Mouse (Mus musculus): ENCODE measurements around the gene Tenm2. TPM values are rescaled to one million over a fixed set of nuclear protein-coding genes. Genes with fewer than 3 reads are reported as not detected.
A peak's percentile ranks its signal among the peaks of the same experiment; 100 is the strongest.

Gene Tenm2
- polyA plus RNA-seq, 1 experiment from 2014 or later, result 1.7 TPM

DNA sequence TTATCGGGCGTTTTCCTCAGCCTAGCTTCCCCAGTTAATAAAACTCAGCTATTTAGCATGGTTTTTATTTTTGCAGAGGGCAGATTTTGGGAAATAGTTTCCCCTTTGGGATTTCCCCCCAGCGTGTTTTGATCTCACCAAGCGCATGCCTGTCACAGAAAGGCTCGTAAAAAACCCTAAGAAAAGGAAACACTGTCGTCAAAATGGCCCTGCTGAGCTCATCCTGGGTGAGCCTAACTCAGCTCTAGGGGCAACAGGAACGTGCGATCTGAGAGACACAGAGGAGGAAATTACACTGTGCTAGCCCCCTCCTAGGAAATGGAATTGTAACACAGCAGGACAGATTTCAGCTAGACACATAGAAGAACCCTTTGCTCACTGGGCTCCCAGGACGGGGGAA lies 1204.0 kb downstream of the Tenm2 start:
- 45% methylated on average over 9 of the region's 9 CpGs for WGBS
- Histone ChIP-seq H3K4me1 (peaks cover 7% of the 10 kb centered on the region), H3K27me3 (ENCODE audit: insufficient read depth, poor library complexity, severe bottlenecking) (no peaks in the 10 kb centered on the region), H3K9me3 (no peaks in the 10 kb centered on the region), H3K36me3 (no peaks in the 10 kb centered on the region), H3K27ac (no peak overlapping the region), H3K4me3 (no peak overlapping the region)
- no peak for DNase-seq (ENCODE audit: low spot score)

DNA sequence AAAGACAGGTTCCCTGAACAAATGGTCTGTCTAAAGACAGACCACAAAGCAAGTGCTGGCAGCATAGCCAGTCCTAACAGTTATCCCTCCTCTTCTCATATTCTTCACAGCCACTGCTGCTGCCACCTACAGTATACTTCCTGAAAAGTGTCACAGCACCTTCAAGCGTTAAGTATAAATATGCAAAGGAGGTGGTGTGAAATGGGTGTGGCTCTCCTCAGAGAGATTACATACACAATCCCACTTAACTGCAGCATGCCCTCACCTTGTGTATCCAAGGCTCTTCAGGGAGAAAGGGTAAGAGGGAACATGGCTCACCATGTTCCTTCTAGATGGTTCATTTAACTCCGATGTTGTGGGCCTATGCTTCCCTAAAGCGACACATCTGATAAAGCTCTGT lies 1215.8 kb downstream of the Tenm2 start:
- Histone ChIP-seq H3K27me3 (ENCODE audit: insufficient read depth, poor library complexity, severe bottlenecking) (peaks cover 4% of the 10 kb centered on the region; the same call in 1 of the 2 replicates), H3K27ac (no peak overlapping the region), H3K4me1 (no peaks in the 10 kb centered on the region), H3K9me3 (no peaks in the 10 kb centered on the region), H3K36me3 (0 out of 2 replicates have a peak, but pooled peaks cover 7% of the 10 kb centered on the region), H3K4me3 (no peak overlapping the region)
- no peak for DNase-seq (ENCODE audit: low spot score)
- WGBS, result 47% methylated on average over 3 of the region's 3 CpGs

DNA sequence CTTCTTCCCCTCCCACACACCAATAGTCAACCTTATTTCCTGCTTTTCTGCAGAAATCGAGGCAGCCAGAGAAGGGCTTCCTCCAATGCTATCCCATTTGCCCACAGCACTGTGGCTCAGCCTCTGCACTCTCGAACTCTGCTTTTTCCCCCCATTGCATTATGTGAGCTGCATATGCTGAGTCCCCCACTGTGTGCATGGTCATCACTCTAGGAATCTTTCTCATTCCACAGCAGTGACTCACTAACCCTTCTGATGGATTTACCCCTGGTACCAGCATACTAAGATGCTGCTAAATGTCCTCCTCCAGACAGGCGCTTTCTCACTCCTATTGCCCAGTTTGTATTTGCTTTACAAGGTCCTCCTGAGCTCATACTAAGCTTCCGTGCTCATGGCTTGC lies 1222.6 kb downstream of the Tenm2 start:
- no peaks in the 10 kb centered on the region for H3K36me3 ChIP-seq
- H3K4me1 ChIP-seq, result no peaks in the 10 kb centered on the region
- H3K27ac ChIP-seq, result no peak overlapping the region
- WGBS, result 65% methylated on average over 4 of the region's 4 CpGs
- no peak for DNase-seq (ENCODE audit: low spot score)
- H3K27me3 ChIP-seq (ENCODE audit: insufficient read depth, poor library complexity, severe bottlenecking), result 0 out of 2 replicates have a peak, but pooled peaks cover 4% of the 10 kb centered on the region
- H3K9me3 ChIP-seq, result no peaks in the 10 kb centered on the region
- H3K4me3 ChIP-seq, result no peak overlapping the region

DNA sequence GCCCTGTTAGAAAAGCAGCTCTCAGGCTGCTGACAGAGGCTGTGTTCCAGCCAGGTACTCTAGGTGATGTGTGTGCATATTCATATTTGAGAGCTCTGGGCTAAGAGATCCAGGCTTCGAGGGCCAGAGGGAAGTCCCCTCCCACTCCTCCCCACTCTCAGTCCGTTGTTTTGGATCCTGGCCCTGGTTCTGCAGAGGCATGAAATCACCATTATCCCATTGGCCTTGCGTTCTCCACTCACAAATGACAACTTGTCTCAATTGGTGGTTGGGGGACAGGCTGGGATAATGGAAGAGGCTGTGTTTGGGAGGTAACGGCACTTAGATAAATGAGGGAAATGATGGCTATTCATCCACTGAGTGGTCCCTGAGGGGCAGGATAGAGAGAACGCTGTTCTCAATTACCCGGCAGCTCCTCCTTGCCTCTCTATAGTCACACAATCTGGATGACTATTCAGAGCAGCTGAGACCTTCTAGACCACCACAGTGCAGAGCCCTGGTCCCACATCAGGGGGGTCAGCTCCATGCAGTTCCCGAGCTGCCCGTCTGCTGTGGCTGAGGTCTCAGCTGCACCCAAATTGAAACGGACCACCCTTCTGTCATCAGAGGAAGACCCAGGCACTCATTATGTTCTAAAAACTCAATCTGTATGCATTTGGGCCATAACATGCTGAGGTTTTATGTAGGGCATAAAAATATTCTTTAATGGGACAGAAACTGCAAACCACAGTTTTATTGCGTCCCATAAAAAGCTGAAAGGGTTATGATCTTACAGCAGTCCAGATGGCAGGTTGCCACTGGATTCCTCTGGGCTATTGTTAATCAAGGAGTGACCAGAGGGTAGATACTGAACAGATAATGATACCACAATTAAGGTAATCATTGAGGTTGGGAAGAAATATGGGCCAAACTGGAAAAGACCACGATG lies 1226.2 kb downstream of the Tenm2 start:
- H3K4me1 ChIP-seq, result no peaks in the 10 kb centered on the region
- no peaks in the 10 kb centered on the region for H3K9me3 ChIP-seq
- H3K27me3 ChIP-seq (ENCODE audit: insufficient read depth, poor library complexity, severe bottlenecking), result 0 out of 2 replicates have a peak, but pooled peaks cover 4% of the 10 kb centered on the region
- WGBS, result 81% methylated on average over 11 of the region's 11 CpGs
- H3K27ac ChIP-seq, result no peak overlapping the region
- DNase-seq (ENCODE audit: low spot score), result no peak
- H3K36me3 ChIP-seq, result no peaks in the 10 kb centered on the region
- no peak overlapping the region for H3K4me3 ChIP-seq

DNA sequence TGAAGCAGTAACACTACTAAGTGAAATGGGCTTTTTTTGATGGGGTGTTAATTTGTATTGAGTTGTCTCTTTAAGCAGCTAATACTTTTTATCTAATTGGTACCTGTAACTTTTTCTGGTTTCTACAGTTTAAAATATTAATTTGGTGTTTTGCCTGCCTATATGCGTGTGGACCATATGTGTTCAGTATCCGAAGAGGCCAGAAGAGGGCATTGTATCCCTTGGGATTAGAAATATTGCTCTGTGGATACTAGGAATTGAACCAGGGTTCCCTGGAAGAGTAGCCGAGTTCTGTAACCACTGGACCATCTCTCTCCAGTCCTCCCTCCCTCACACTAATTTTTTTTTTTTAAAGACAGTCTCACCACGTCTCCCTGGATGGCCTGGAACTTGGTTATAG lies 1232.9 kb downstream of the Tenm2 start:
- Histone ChIP-seq H3K9me3 (no peaks in the 10 kb centered on the region), H3K4me1 (peaks cover 22% of the 10 kb centered on the region), H3K27me3 (ENCODE audit: insufficient read depth, poor library complexity, severe bottlenecking) (peaks cover 16% of the 10 kb centered on the region; the same call in 1 of the 2 replicates), H3K27ac (no peak overlapping the region), H3K36me3 (no peaks in the 10 kb centered on the region), H3K4me3 (no peak overlapping the region)
- DNase-seq (ENCODE audit: low spot score), result no peak
- 53% methylated on average over 4 of the region's 4 CpGs for WGBS

DNA sequence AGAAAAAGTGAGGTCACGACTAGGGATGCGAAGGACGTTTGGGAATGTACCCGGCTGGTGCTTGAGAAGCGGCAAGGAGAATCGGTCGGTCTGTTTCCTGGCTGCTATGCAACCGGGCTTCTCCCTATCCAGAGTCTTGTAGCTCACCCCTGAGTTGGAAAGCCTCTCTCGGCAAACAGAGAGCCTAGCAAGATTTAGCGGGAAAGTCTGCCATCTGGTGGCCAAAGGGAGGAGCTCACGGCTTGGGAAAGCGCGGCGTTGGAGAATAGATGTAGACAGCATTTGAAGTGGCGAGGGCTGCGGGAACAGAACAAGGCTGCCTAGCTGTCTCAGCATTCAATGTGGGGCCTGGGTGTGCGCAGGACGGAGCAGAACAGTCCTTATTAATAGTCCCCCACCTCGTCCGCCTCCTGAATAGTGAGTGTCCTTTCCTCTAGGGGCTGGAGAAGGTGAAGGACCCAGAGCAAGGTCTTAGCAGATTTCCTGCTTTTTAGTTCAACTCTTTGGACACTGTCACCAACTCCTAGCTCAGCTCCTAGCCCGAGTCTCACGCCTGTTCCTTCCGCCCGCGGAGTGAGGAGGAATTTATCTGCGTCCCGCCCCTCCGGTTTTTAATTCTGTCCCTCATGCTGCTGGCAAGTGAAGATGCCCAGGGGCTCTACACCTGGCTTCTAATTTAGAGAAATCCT lies 1234.3 kb downstream of the Tenm2 start:
- DNase-seq (ENCODE audit: low spot score), result peak; percentile 96
- Histone ChIP-seq H3K36me3 (no peaks in the 10 kb centered on the region), H3K27me3 (ENCODE audit: insufficient read depth, poor library complexity, severe bottlenecking) (peaks cover 16% of the 10 kb centered on the region; the same call in 1 of the 2 replicates), H3K4me3 (peak overlapping the region; percentile 49), H3K4me1 (peaks cover 22% of the 10 kb centered on the region), H3K27ac (no peak overlapping the region), H3K9me3 (no peaks in the 10 kb centered on the region)
- 5% methylated on average over 28 of the region's 28 CpGs for WGBS

DNA sequence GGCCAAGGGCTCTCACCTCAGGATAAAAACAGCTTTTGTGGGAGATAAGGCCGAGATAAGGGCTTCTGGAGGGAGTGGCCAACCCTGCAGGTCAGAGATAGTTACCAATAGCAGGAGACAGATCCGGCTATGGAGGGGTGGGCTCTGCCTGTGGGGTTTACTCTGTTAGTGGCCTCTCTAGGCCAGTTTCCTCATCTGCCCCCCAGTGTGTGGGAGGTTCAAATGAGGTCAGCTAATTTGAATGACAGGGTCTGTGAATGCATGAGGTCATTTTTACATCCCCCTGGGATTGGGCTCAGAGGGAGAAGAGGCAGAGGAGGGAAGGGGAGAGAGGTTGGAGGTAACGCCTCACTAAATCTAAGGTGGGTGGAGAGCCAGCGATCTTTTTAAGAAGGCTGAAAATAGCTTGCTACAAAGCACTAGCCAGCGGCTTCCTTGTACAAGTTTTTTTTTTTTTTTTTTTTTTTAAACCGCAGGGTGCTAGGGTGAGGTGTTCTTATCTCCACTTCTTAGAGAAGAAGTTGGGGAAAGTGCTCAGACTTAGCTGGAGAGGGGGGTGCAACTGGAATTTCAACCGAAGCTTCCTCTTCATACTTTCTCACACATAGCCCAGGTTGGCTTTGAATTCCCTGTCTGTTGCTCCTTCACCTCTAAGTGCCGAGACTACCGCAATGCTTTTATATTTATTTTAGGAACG lies 1235.0 kb downstream of the Tenm2 start:
- no peaks in the 10 kb centered on the region for H3K36me3 ChIP-seq
- WGBS, result 2% methylated on average over 10 of the region's 10 CpGs
- H3K27ac ChIP-seq, result no peak overlapping the region
- no peaks in the 10 kb centered on the region for H3K9me3 ChIP-seq
- no peak for DNase-seq (ENCODE audit: low spot score)
- H3K27me3 ChIP-seq (ENCODE audit: insufficient read depth, poor library complexity, severe bottlenecking), result peaks cover 16% of the 10 kb centered on the region; the same call in 1 of the 2 replicates
- peaks cover 22% of the 10 kb centered on the region for H3K4me1 ChIP-seq
- peak overlapping the region; percentile 49 for H3K4me3 ChIP-seq

DNA sequence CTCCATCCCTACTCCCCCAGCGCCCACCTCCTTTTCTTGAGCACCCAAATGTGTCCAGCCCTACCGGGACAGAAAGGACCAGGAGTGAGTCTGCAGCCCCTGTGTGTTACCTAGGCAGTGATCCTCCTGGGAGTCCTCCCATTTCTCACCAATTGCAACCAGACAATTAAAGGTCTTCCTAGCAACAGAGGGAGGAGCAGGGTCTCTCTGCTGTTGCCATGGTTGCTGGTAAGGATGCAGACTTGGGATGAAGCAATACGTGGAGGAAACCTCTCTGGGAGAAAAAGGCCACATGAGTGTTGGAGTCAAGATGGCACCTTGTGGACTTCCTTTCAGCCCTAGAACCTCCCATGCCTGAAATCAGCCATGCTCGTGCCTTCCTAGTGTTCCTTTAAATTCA lies 1235.7 kb downstream of the Tenm2 start:
- Histone ChIP-seq H3K27me3 (ENCODE audit: insufficient read depth, poor library complexity, severe bottlenecking) (peaks cover 16% of the 10 kb centered on the region; the same call in 1 of the 2 replicates), H3K4me3 (no peak overlapping the region), H3K4me1 (peaks cover 22% of the 10 kb centered on the region), H3K36me3 (no peaks in the 10 kb centered on the region), H3K27ac (no peak overlapping the region), H3K9me3 (no peaks in the 10 kb centered on the region)
- WGBS, result 15% methylated on average over 4 of the region's 4 CpGs
- DNase-seq (ENCODE audit: low spot score), result no peak

DNA sequence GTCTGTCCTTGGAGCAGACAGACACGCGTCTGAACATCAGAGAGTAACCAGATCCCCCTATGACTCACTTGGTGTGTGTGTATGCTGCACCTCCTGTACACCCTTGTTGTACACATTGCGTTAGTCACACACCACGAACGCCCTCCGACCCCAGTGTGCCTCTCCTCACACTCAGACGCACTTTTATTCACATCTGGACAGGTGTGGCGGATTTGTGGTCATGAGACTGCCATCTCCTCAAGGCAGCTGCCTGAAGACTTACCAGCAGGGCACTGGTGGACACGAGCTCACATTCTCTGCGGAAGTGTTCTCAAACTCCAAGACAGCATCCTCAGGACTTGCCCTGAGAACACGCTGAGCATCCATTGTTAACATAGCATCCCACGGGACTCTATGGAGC lies 1237.7 kb downstream of the Tenm2 start:
- WGBS, result 72% methylated on average over 12 of the region's 12 CpGs
- Histone ChIP-seq H3K4me3 (no peak overlapping the region), H3K36me3 (no peaks in the 10 kb centered on the region), H3K27ac (no peak overlapping the region), H3K4me1 (peaks cover 22% of the 10 kb centered on the region), H3K27me3 (ENCODE audit: insufficient read depth, poor library complexity, severe bottlenecking) (peaks cover 10% of the 10 kb centered on the region; the same call in 1 of the 2 replicates), H3K9me3 (no peaks in the 10 kb centered on the region)
- no peak for DNase-seq (ENCODE audit: low spot score)

DNA sequence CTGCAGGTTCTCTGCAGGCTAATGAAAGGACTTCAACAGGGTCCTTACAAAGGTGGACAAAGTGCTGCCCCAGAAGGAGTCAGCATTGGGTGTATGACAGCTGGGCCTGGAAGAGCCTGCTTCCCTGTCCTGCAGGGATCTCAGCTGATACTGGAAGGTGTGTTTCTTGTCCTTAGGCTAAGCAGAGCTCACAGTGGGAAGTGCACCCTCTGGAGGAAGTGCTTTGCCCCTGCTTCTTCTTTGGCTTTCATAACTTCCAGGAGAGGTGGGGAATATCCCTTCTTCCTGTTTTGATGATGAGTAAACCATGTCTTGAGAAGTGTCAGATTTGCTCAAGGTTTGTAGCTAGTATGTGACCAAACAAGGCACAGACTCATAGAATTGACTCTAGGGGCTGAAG lies 1240.5 kb downstream of the Tenm2 start:
- Histone ChIP-seq H3K4me3 (no peak overlapping the region), H3K4me1 (peaks cover 8% of the 10 kb centered on the region; the same call in 1 of the 2 replicates), H3K36me3 (no peaks in the 10 kb centered on the region), H3K27me3 (ENCODE audit: insufficient read depth, poor library complexity, severe bottlenecking) (no peaks in the 10 kb centered on the region), H3K9me3 (no peaks in the 10 kb centered on the region), H3K27ac (no peak overlapping the region)
- DNase-seq (ENCODE audit: low spot score), result no peak

DNA sequence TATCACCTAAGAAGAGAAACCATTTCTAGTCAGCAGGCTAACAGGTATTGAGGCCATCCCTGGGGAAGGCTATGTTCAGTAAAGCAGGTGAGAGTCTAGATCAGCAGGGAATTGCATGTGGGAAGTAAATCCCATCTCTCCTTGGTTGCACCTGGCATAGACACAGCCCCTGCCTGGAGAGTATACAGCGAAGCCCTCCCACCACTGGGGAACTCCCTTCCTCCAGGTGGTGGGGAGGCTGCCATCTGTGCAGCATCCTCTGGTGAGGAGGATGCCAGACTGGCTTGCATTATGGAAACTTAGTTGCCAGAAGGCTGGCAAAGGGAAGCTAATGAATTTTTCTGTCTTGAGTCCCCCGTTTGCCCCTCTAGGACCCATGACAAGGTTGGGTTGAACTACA lies 1243.9 kb downstream of the Tenm2 start:
- H3K4me1 ChIP-seq, result no peaks in the 10 kb centered on the region
- H3K36me3 ChIP-seq, result no peaks in the 10 kb centered on the region
- no peak overlapping the region for H3K4me3 ChIP-seq
- H3K9me3 ChIP-seq, result no peaks in the 10 kb centered on the region
- H3K27me3 ChIP-seq (ENCODE audit: insufficient read depth, poor library complexity, severe bottlenecking), result 0 out of 2 replicates have a peak, but pooled peaks cover 2% of the 10 kb centered on the region
- no peak overlapping the region for H3K27ac ChIP-seq
- DNase-seq (ENCODE audit: low spot score), result no peak
- 73% methylated on average over 2 of the region's 2 CpGs for WGBS

DNA sequence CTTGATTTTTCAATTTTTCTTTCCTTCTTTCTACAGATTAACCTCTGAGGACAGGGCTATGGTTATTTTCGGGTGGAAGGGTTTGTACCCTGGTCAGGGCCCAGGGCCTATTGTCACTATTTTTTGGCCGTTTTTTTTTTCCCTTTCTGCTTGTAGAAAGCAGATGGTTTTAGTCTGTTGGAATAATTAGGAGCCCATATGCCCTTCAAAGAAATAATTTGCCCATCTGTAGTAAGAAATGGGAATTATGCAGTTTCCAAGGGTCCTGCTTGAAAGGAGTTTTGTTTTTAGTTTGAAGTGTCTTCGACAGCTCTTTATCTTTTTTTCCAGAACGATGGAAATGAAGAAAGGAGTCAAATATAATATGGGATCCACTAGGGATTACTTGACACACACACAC lies 1245.8 kb downstream of the Tenm2 start:
- WGBS, result 69% methylated on average over 4 of the region's 4 CpGs
- Histone ChIP-seq H3K36me3 (no peaks in the 10 kb centered on the region), H3K4me3 (no peak overlapping the region), H3K4me1 (peaks cover 14% of the 10 kb centered on the region), H3K27me3 (ENCODE audit: insufficient read depth, poor library complexity, severe bottlenecking) (peaks cover 10% of the 10 kb centered on the region; the same call in 1 of the 2 replicates), H3K9me3 (no peaks in the 10 kb centered on the region), H3K27ac (no peak overlapping the region)
- no peak for DNase-seq (ENCODE audit: low spot score)
